13 mouse cellular contexts compared by ENCODE assay signal in genomic region chr13:102669522-102670256, GRCm38 (mm10). TPM values are rescaled to one million over a fixed set of nuclear protein-coding genes. Genes with fewer than 3 reads are reported as not detected.
DNase-seq lines count a peak whose midpoint lies in the region; ATAC-seq and TF ChIP-seq lines count a peak whose summit lies in the region.
"Had no signal": no experiment of that assay in that cellular context is flagged by ENCODE, and none has a peak within 500 bp of the region (broad histone marks: within the 10 kb centered on the region; RNA-seq: fewer than 3 reads in every experiment).

No protein-coding gene starts in this region.

- no peaks in the 10 kb centered on the region for H3K36me3 ChIP-seq in lung, postnatal 0 days (ENCODE audit: insufficient read depth, low read length)
- H3K36me3 ChIP-seq in kidney, adult 2 months (ENCODE audit: control insufficient read depth, insufficient read depth, low read length): no peaks in the 10 kb centered on the region
- H3K36me3 ChIP-seq in limb, embryonic 13.5 days: no peaks in the 10 kb centered on the region
- no peaks in the 10 kb centered on the region for H3K36me3 ChIP-seq in midbrain, embryonic 11.5 days (ENCODE audit: control insufficient read depth, insufficient read depth, low read length)
- H3K36me3 ChIP-seq: forebrain, embryonic 12.5 days; hindbrain, embryonic 12.5 days; limb, embryonic 15.5 days; midbrain, embryonic 15.5 days had no signal

- H3K9me3 ChIP-seq in lung, postnatal 0 days (ENCODE audit: low read length): no peaks in the 10 kb centered on the region
- no peaks in the 10 kb centered on the region for H3K9me3 ChIP-seq in limb, embryonic 13.5 days
- H3K9me3 ChIP-seq in midbrain, embryonic 11.5 days (ENCODE audit: control insufficient read depth, low read length): no peaks in the 10 kb centered on the region
- H3K9me3 ChIP-seq: forebrain, embryonic 12.5 days; hindbrain, embryonic 12.5 days; limb, embryonic 15.5 days; midbrain, embryonic 15.5 days had no signal

- no peak for TF ChIP-seq EP300 in lung, postnatal 0 days (IDR thresholded peaks at IDR 0.05)

- WGBS in lung, postnatal 0 days: 23% methylated on average over 14 of the region's 14 CpGs
- WGBS in kidney, adult 2 months: 31% methylated on average over 14 of the region's 14 CpGs
- 53% methylated on average over 14 of the region's 14 CpGs for WGBS in limb, embryonic 13.5 days
- WGBS in midbrain, embryonic 11.5 days: 73% methylated on average over 14 of the region's 14 CpGs

- H3K27ac ChIP-seq in lung, postnatal 0 days (ENCODE audit: low read length): no peak overlapping the region
- H3K27ac ChIP-seq in kidney, adult 2 months (ENCODE audit: insufficient read depth, low read depth, low read length): peak overlapping the region; percentile 34
- H3K27ac ChIP-seq in limb, embryonic 13.5 days: no peak overlapping the region
- no peak overlapping the region for H3K27ac ChIP-seq in midbrain, embryonic 11.5 days (ENCODE audit: low read depth, low read length)
- H3K27ac ChIP-seq: forebrain, embryonic 12.5 days; hindbrain, embryonic 12.5 days; limb, embryonic 15.5 days; midbrain, embryonic 15.5 days had no signal

- TF ChIP-seq POLR2A in kidney, adult 2 months (IDR thresholded peaks at IDR 0.05; ENCODE audit: low read depth, low read length): no peak

- peak; percentile 54 for ATAC-seq in lung, postnatal 0 days
- ATAC-seq in limb, embryonic 13.5 days (ENCODE audit: low FRiP score, low read depth): peak; percentile 85
- ATAC-seq in midbrain, embryonic 11.5 days (ENCODE audit: low FRiP score): no peak
- ATAC-seq: midbrain, embryonic 15.5 days had no signal

- no peak overlapping the region for H3K4me3 ChIP-seq in lung, postnatal 0 days (ENCODE audit: low read depth, low read length)
- H3K4me3 ChIP-seq in kidney, adult 2 months (ENCODE audit: insufficient read depth, low read depth, low read length): no peak overlapping the region
- no peak overlapping the region for H3K4me3 ChIP-seq in limb, embryonic 13.5 days
- no peak overlapping the region for H3K4me3 ChIP-seq in midbrain, embryonic 11.5 days (ENCODE audit: low read depth, low read length)
- H3K4me3 ChIP-seq: forebrain, embryonic 12.5 days; hindbrain, embryonic 12.5 days; limb, embryonic 15.5 days; midbrain, embryonic 15.5 days had no signal

- DNase-seq in embryo, embryonic 10.5 days (ENCODE audit: low spot score): peak; percentile 16
- no peak for DNase-seq in embryo, embryonic 11 days
- peak; percentile 58 for DNase-seq in lung, postnatal 0 days (ENCODE audit: low spot score)
- no peak for DNase-seq in lung, postnatal 14 days
- peak; percentile 84 for DNase-seq in kidney, adult 2 months
- DNase-seq in spleen, postnatal 14 days (ENCODE audit: low spot score in 2 of 2): no peak
- no peak for DNase-seq in midbrain, embryonic 11.5 days (ENCODE audit: low spot score, missing footprints)
- DNase-seq: right cerebral cortex, postnatal 25 days had no signal

- peaks cover 6% of the 10 kb centered on the region; the same call in 1 of the 2 replicates for H3K4me1 ChIP-seq in lung, postnatal 0 days (ENCODE audit: insufficient read depth, low read depth, low read length)
- 0 out of 2 replicates have a peak, but pooled peaks cover 3% of the 10 kb centered on the region for H3K4me1 ChIP-seq in kidney, adult 2 months (ENCODE audit: control insufficient read depth, insufficient read depth, low read length)
- H3K4me1 ChIP-seq in limb, embryonic 13.5 days: 0 out of 2 replicates have a peak, but pooled peaks cover 5% of the 10 kb centered on the region
- H3K4me1 ChIP-seq in midbrain, embryonic 11.5 days (ENCODE audit: control insufficient read depth, insufficient read depth, low read length): no peaks in the 10 kb centered on the region
- H3K4me1 ChIP-seq: forebrain, embryonic 12.5 days; midbrain, embryonic 15.5 days had no signal

- no peak overlapping the region for H3K9ac ChIP-seq in lung, postnatal 0 days (replicated peaks; ENCODE audit: low read depth)
- no peak overlapping the region for H3K9ac ChIP-seq in limb, embryonic 13.5 days
- no peak overlapping the region for H3K9ac ChIP-seq in midbrain, embryonic 11.5 days (ENCODE audit: low read length)
- H3K9ac ChIP-seq: forebrain, embryonic 12.5 days; hindbrain, embryonic 12.5 days; limb, embryonic 15.5 days; midbrain, embryonic 15.5 days had no signal

- no peak for TF ChIP-seq CTCF in lung, postnatal 0 days (IDR thresholded peaks at IDR 0.05)
- no peak for TF ChIP-seq CTCF in kidney, adult 2 months (conservative IDR thresholded peaks at IDR 0.05; ENCODE audit: insufficient read depth, insufficient read length, low read depth, low read length)

- no peak overlapping the region for H3K4me2 ChIP-seq in lung, postnatal 0 days (replicated peaks; ENCODE audit: low read depth, low read length)
- H3K4me2 ChIP-seq in limb, embryonic 13.5 days (replicated peaks): no peak overlapping the region
- H3K4me2 ChIP-seq in midbrain, embryonic 11.5 days: no peak overlapping the region
- H3K4me2 ChIP-seq: forebrain, embryonic 12.5 days; hindbrain, embryonic 12.5 days; limb, embryonic 15.5 days; midbrain, embryonic 15.5 days had no signal

- no peaks in the 10 kb centered on the region for H3K27me3 ChIP-seq in lung, postnatal 0 days (replicated peaks; ENCODE audit: insufficient read depth, low read length)
- H3K27me3 ChIP-seq in kidney, adult 2 months (replicated peaks; ENCODE audit: control insufficient read depth, insufficient read depth, low read length): no peaks in the 10 kb centered on the region
- no peaks in the 10 kb centered on the region for H3K27me3 ChIP-seq in limb, embryonic 13.5 days
- no peaks in the 10 kb centered on the region for H3K27me3 ChIP-seq in midbrain, embryonic 11.5 days (ENCODE audit: control insufficient read depth, insufficient read depth, low read length)
- H3K27me3 ChIP-seq: hindbrain, embryonic 12.5 days had no signal

RNA-seq across cellular contexts. Expression of gene Cd180, which starts 23.7 kb away (rescaled TPM):
- polyA plus RNA-seq in lung, postnatal 0 days (2015; fragmentation: Nextera tagmentation; extraction: Ambion mirVana): 0.67 and 0.96 TPM in 2 replicates
- 1.0 and 2.1 TPM in 2 replicates for polyA plus RNA-seq in kidney, adult 2 months (2012; rRNA removed)
- 0.36 and 0.64 TPM in 2 replicates for polyA plus RNA-seq in limb, embryonic 13.5 days (2015; fragmentation: Nextera tagmentation; extraction: Ambion mirVana)
- polyA plus RNA-seq in midbrain, embryonic 11.5 days (2014; fragmentation: Nextera tagmentation; extraction: Ambion mirVana): 0.67 and 0.84 TPM in 2 replicates

Comparison
In these comparisons a context has a peak if more than half of its experiments do, and no peak if none do; other contexts are left out.
1. DNase-seq: peak in embryo, embryonic 10.5 days (single experiment), lung, postnatal 0 days (single experiment) and kidney, adult 2 months (single experiment); none in embryo, embryonic 11 days (single experiment), lung, postnatal 14 days (single experiment), spleen, postnatal 14 days (0 of 2) and midbrain, embryonic 11.5 days (single experiment).